Mouse (Mus musculus) CD8-positive naive resting alpha-beta T cell, adult 2 months (primary cell): ENCODE data around the gene Vps36.

Experiments
- DNase-seq, 2 experiments: peaks; one replicate each; pipeline ENCODE4 v3.0.0; 2022; ENCODE audit warnings: low read depth in 2 of 2, low spot score in 2 of 2

Vps36 gene

GRCm38 (mm10) chr8:22209012-22209411 lies 16.4 kb downstream of the Vps36 start:
- DNase-seq = no peak

GRCm38 (mm10) chr8:22214826-22215225 lies 22.2 kb downstream of the Vps36 start:
- DNase-seq = no peak

GRCm38 (mm10) chr8:22226361-22226760 lies 33.8 kb downstream of the Vps36 start:
- no peak for DNase-seq

GRCm38 (mm10) chr8:22227061-22227877 lies 34.7 kb downstream of the Vps36 start, which contains the start of gene Thsd1:
Gene Thsd1, plus strand, starts transcription at chr8:22227313.
- no peak for DNase-seq

- DNase-seq = no peak
Observed at GRCm38 (mm10) chr8:22228621-22229020, 36.0 kb downstream of the Vps36 start.

- DNase-seq = no peak
Observed at GRCm38 (mm10) chr8:22242986-22243385, 50.4 kb downstream of the Vps36 start.

- no peak for DNase-seq
Observed at GRCm38 (mm10) chr8:22245663-22246062, 53.1 kb downstream of the Vps36 start.

GRCm38 (mm10) chr8:22247956-22248355 lies 55.3 kb downstream of the Vps36 start:
- no peak for DNase-seq

GRCm38 (mm10) chr8:22249080-22249479 lies 56.5 kb downstream of the Vps36 start:
- no peak for DNase-seq

GRCm38 (mm10) chr8:22258946-22259450 lies 66.4 kb downstream of the Vps36 start:
- no peak for DNase-seq

- no peak for DNase-seq
Observed at GRCm38 (mm10) chr8:22259531-22259930, 66.9 kb downstream of the Vps36 start.

GRCm38 (mm10) chr8:22260091-22260722 lies 67.6 kb downstream of the Vps36 start:
- no peak for DNase-seq

GRCm38 (mm10) chr8:22262267-22262666 lies 69.7 kb downstream of the Vps36 start:
- no peak for DNase-seq

- no peak for DNase-seq
Observed at GRCm38 (mm10) chr8:22264292-22264691, 71.7 kb downstream of the Vps36 start.

- DNase-seq = no peak
Observed at GRCm38 (mm10) chr8:22264787-22265186, 72.2 kb downstream of the Vps36 start.

- no peak for DNase-seq
Observed at GRCm38 (mm10) chr8:22265194-22265593, 72.6 kb downstream of the Vps36 start.

- DNase-seq = no peak
Observed at GRCm38 (mm10) chr8:22266809-22267208, 74.2 kb downstream of the Vps36 start.
